Mouse (Mus musculus) liver, embryonic 14.5 days (tissue): Measurements from ENCODE around the gene Pde4b. TPM values are rescaled to one million over a fixed set of nuclear protein-coding genes. Genes with fewer than 3 reads are reported as not detected.

Source experiments
- ATAC-seq: fragments of 200-750 bp; cut with Nextera tagmentation; 2 replicates; pipeline ENCODE4 v1.8.0; 2017; ENCODE audit warnings: moderate number of reproducible peaks, mild to moderate bottlenecking, moderate library complexity; ENCODE audit not compliant: insufficient read depth
- DNase-seq, 3 experiments: peaks; one replicate each; pipeline ENCODE4 v3.0.0-alpha.2; 2012 to 2013; ENCODE audit warnings: low read depth in 3 of 3, low spot score in 3 of 3
- H3K27ac ChIP-seq: fragments of 300-500 bp; sonication (generic); 2 replicates; pipeline ENCODE4 v1.5.1; 2014; ENCODE audit warnings: moderate library complexity, mild to moderate bottlenecking, control low read depth, inconsistent platforms
- H3K27me3 ChIP-seq: fragments of 300-500 bp; sonication (generic); 2 replicates; pipeline ENCODE4 v1.6.1; 2014; ENCODE audit warnings: mild to moderate bottlenecking, low read length, moderate library complexity; ENCODE audit not compliant: control insufficient read depth, insufficient read depth
- H3K36me3 ChIP-seq: fragments of 300-500 bp; sonication (generic); replicated peaks from 2 replicates; pipeline ENCODE4 v1.6.1; 2014; ENCODE audit warnings: low read depth; ENCODE audit not compliant: control insufficient read depth, insufficient read depth
- H3K4me1 ChIP-seq, 2 experiments: fragments of 200-500 bp in 1 of 2; fragments of 300-500 bp in 1 of 2; sonication (generic) in 1 of 2; replicated peaks; 2 replicates each; pipeline ENCODE4 v1.6.1; 2012 to 2014; ENCODE audit warnings: antibody characterized with exemption in 1 of 2, inconsistent platforms in 1 of 2, low read length in 1 of 2; ENCODE audit not compliant: control insufficient read depth in 2 of 2, insufficient read depth in 2 of 2
- H3K4me2 ChIP-seq: fragments of 300-500 bp; sonication (generic); 2 replicates; pipeline ENCODE4 v1.6.1; 2014; ENCODE audit warnings: low read depth, mild to moderate bottlenecking, control low read depth, moderate library complexity
- H3K4me3 ChIP-seq, 2 experiments: fragments of 200-500 bp in 1 of 2; fragments of 300-500 bp in 1 of 2; sonication (generic) in 1 of 2; 2 replicates each; pipeline ENCODE4 v1.5.1; 2012 to 2014; ENCODE audit warnings: low read depth in 2 of 2, low read length in 2 of 2, mild to moderate bottlenecking in 2 of 2, control low read depth in 1 of 2, inconsistent platforms in 1 of 2, moderate library complexity in 1 of 2; ENCODE audit not compliant: insufficient read depth in 1 of 2
- H3K9ac ChIP-seq: fragments of 300-500 bp; sonication (generic); replicated peaks from 2 replicates; pipeline ENCODE4 v1.6.1; 2014; ENCODE audit warnings: mild to moderate bottlenecking, control low read depth, moderate library complexity
- H3K9me3 ChIP-seq: fragments of 300-500 bp; sonication (generic); 2 replicates; pipeline ENCODE4 v1.6.1; 2016; ENCODE audit warnings: low read length, mixed read lengths; ENCODE audit not compliant: control insufficient read depth
- CTCF ChIP-seq: IDR thresholded peaks from 2 replicates; pipeline ENCODE4 v1.5.1; 2016; ENCODE audit warnings: antibody characterized with exemption, low read depth, control low read depth
- EP300 ChIP-seq: IDR thresholded peaks from 2 replicates; pipeline ENCODE4 v1.6.1; 2016; ENCODE audit warnings: antibody characterized with exemption, low read depth
- WGBS: fragments of 180-500 bp; shearing (Covaris S2); extraction: QIAGEN DNeasy Blood & Tissue Kit; methylation state at CpG from one replicate; pipeline ENCODE4 v1.1.7; 2014; ENCODE audit not compliant: insufficient replicate concordance; 5-methylcytosine and 5-hydroxymethylcytosine counted together
- polyA plus RNA-seq, 2 experiments: library from polyadenylated mRNA; depleted of rRNA in 1 of 2; stranded (reverse) in 1 of 2; unstranded in 1 of 2; fragments of >200 nt; fragmentation: Nextera tagmentation in 1 of 2; extraction: Ambion mirVana in 1 of 2; gene quantifications; 2 replicates each; pipeline versions ENCODE4 v1.2.1 to v1.2.3; 2012 to 2014

Pde4b gene
- polyA plus RNA-seq, 2 experiments, result 1.5 to 2.3 TPM

DNA sequence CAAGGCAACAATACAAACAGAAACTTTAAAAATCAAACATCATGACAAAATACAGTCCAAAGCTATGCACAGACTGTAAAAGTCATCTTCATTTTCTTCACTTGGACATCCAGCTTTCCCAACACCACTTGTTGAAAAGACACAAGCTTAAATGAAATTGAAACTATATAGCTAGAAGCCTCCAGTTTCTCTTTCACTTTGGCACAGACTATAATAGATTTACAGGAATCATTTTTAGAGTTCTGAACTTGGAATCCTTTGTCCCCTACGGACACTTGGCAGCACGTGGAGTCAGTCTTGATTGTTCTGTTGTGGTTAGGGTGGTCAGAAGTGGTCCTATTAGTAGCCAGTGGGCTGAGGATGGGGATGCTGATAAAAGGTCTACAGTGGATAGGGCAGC lies 191.6 kb downstream of the Pde4b start:
- H3K4me1 ChIP-seq, result no peaks in the 10 kb centered on the region
- H3K27ac ChIP-seq, result no peak overlapping the region
- 32% methylated on average over 2 of the region's 2 CpGs for WGBS
- H3K9ac ChIP-seq, result no peak overlapping the region
- H3K4me3 ChIP-seq, result no peak overlapping the region
- H3K9me3 ChIP-seq, result no peaks in the 10 kb centered on the region
- no peaks in the 10 kb centered on the region for H3K36me3 ChIP-seq
- no peak for ATAC-seq
- no peak for TF ChIP-seq CTCF
- TF ChIP-seq EP300, result no peak
- no peak for DNase-seq
- H3K4me2 ChIP-seq, result no peak overlapping the region
- H3K27me3 ChIP-seq, result no peaks in the 10 kb centered on the region

DNA sequence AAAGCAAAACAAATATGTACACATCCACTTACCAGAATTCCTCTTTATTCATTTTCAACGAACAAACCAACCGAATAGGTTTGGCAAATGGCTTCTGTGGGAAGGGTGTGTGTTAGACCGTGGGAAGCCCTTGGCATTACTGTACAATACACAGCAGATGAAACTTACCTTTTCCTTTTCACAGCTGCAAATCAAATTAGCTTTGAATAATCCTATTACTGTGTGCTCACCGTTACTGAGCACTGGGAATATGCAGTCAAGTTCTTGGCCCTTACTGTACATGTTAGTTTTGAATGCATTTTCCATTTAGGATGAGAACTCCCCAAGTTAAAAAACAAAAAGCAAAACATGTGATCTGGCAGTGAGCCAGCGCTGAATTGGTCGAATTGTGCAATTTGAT lies 199.8 kb downstream of the Pde4b start:
- 63% methylated on average over 6 of the region's 6 CpGs for WGBS

DNA sequence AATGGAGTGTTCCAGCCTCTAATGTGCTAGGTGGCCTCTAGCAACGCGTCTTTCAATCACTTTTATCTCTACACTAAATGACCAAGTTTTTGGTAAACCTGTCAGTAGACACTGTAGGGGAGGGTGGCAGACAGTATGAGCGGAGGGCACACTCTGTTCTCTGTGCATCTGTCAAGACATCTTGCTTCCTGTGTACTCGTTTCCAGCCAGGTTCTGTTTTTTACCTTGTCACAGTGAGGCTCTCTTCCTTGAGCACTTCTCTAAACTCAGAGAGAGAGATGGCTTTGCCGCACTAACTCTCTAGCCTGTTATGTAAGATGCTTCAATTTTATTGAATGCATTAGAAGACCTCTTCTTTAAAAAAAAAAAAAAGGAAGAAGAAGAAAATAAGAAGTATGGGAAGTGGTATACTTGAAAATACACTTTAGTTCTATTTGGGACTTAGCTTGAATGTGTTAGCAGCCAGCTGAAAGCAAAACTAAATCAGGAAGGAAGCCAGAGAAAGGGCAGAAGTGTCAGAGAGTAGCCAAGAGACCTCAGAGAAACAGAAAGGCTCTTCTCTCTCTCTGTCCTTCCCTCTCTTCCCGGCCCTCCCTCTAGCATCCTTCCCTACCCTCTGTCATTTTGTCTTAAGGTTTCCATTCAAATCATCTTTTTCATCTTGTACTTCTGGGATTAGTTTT lies 202.8 kb downstream of the Pde4b start:
- Histone ChIP-seq H3K4me1 (no peaks in the 10 kb centered on the region), H3K36me3 (no peaks in the 10 kb centered on the region), H3K27me3 (no peaks in the 10 kb centered on the region), H3K27ac (no peak overlapping the region), H3K9me3 (no peaks in the 10 kb centered on the region), H3K4me2 (no peak overlapping the region), H3K9ac (no peak overlapping the region), H3K4me3 (no peak overlapping the region)
- 28% methylated on average over 6 of the region's 6 CpGs for WGBS
- no peak for TF ChIP-seq CTCF
- ATAC-seq (no peak), DNase-seq (no peak)

More for the DNA sequence above, 199.8 kb downstream of the Pde4b start:
- Histone ChIP-seq H3K27me3 (no peaks in the 10 kb centered on the region), H3K27ac (no peak overlapping the region), H3K36me3 (no peaks in the 10 kb centered on the region), H3K4me1 (no peaks in the 10 kb centered on the region), H3K9me3 (no peaks in the 10 kb centered on the region), H3K9ac (no peak overlapping the region), H3K4me3 (no peak overlapping the region), H3K4me2 (no peak overlapping the region)
- no peak for ATAC-seq
- no peak for DNase-seq
- TF ChIP-seq EP300, result no peak
- TF ChIP-seq CTCF, result no peak

DNA sequence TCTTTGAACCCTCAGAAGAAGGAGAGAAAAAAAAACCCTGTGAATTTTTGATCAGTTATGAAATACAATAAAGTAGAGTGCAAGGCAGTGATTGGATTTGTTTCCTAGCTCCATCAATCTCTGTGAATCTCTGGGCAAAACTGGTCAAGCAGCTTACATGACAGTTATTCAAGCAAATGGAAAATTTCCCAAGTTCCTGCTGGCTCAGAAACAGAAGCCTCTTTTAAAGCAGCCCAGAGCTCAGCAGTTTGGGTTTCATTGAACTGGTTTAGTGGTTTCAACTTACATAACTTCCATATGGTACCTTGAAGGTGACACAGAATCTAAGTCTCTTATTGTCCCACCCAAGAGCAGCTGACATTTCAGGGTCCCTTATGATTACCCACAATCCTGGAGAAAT lies 210.2 kb downstream of the Pde4b start:
- Histone ChIP-seq H3K9ac (no peak overlapping the region), H3K9me3 (no peaks in the 10 kb centered on the region), H3K27ac (no peak overlapping the region), H3K36me3 (no peaks in the 10 kb centered on the region), H3K27me3 (no peaks in the 10 kb centered on the region), H3K4me3 (no peak overlapping the region), H3K4me2 (no peak overlapping the region), H3K4me1 (no peaks in the 10 kb centered on the region)
- no peak for ATAC-seq
- no peak for DNase-seq
- TF ChIP-seq EP300, result no peak
- no peak for TF ChIP-seq CTCF

DNA sequence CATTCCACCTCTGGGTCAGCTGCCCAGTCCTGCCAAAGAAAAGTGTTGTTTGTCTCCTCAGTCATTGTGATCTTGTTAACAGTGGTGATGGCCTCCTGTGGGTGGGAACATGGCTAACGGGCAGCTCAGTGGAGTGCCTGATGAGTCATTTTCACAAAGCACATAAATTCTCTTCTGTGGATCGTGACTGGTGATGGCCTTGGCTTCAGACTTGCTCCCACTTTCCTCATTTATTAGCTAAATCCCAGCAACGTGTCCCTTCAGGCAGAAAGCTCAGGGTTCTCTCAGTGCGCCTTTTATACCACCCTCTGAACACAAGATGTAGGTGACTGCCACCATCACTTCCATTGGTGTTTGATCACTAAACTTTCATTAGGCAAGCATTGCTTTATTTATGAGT lies 215.2 kb downstream of the Pde4b start:
- no peaks in the 10 kb centered on the region for H3K36me3 ChIP-seq
- no peak for TF ChIP-seq EP300
- no peak for TF ChIP-seq CTCF
- H3K27me3 ChIP-seq, result no peaks in the 10 kb centered on the region
- no peak overlapping the region for H3K9ac ChIP-seq
- WGBS, result 45% methylated on average over 4 of the region's 4 CpGs
- no peak overlapping the region for H3K4me3 ChIP-seq
- H3K27ac ChIP-seq, result no peak overlapping the region
- no peak overlapping the region for H3K4me2 ChIP-seq
- ATAC-seq, result no peak
- DNase-seq, result no peak
- H3K9me3 ChIP-seq, result no peaks in the 10 kb centered on the region
- H3K4me1 ChIP-seq, result no peaks in the 10 kb centered on the region
